Mouse (Mus musculus): ENCODE data around the gene 1700016D06Rik.

- TF ChIP-seq MEF2A (IDR thresholded peaks at IDR 0.05; ENCODE audit: extremely low read depth, insufficient replicate concordance, low read depth, low read length, poor library complexity, severe bottlenecking) (no peak), POLR2A (IDR thresholded peaks at IDR 0.05; ENCODE audit: control insufficient read depth in 1 of 2, insufficient read depth in 1 of 2, low read depth in 1 of 2, low read length in 2 of 2, poor library complexity in 1 of 2) (no peak), CTCF (IDR thresholded peaks at IDR 0.05 in 2 of 3, conservative IDR thresholded peaks at IDR 0.05 in 1 of 3; ENCODE audit: control insufficient read depth in 1 of 3, insufficient read depth in 1 of 3, low read depth in 2 of 3, low read length in 3 of 3, poor library complexity in 1 of 3, severe bottlenecking in 1 of 3) (peak; percentile 57 to 66 (median 58)), RCOR1 (IDR thresholded peaks at IDR 0.05; ENCODE audit: low read depth, low read length) (no peak), GATA1 (IDR thresholded peaks at IDR 0.05; ENCODE audit: low read depth, low read length) (no peak)
Observed at GRCm38 (mm10) chr8:11712244-11712643, 11.4 kb upstream of the 1700016D06Rik start.

Data from MEL (cell line).